Mouse (Mus musculus) testis, adult 2 months (tissue): ENCODE data around the gene Opcml.

Experiments
- CTCF ChIP-seq: fragments of 200-500 bp; IDR thresholded peaks from 2 replicates; pipeline ENCODE4 v1.5.1; 2012; ENCODE audit warnings: low read depth, mild to moderate bottlenecking, inconsistent platforms, low read length, moderate library complexity; ENCODE audit not compliant: control insufficient read depth, insufficient read depth, insufficient replicate concordance
- POLR2A ChIP-seq: fragments of 200-500 bp; IDR thresholded peaks from 2 replicates; pipeline ENCODE4 v1.6.1; 2012; ENCODE audit warnings: low read depth, mild to moderate bottlenecking, inconsistent platforms, low read length, moderate library complexity; ENCODE audit not compliant: control insufficient read depth

DNA sequence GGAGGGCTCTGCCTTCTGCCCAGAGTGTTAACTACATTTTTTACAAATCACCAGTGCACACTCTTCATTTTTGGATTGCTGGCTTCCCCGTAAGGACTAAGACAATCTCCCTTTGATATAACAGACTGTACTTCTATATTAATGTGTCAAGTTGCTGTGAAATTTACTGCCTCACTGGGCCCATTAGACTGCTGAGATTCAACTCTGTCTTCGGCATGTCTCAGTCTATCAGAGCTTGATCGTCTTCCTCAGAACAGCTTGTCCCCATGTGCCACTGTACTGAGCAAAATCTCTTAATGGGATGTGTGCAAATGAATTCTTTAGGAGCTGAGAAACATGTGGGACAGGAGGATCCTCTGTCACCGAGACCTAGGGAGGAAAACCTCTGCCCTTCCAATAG, 970.9 kb downstream of the Opcml start:
- TF ChIP-seq CTCF (no peak), POLR2A (no peak)
